Mouse (Mus musculus) thymus, adult 2 months (tissue): ENCODE data around the gene Gdpd2. TPM values are rescaled to one million over a fixed set of nuclear protein-coding genes. Genes with fewer than 3 reads are reported as not detected.

ENCODE experiments used
- DNase-seq: peaks from one replicate; pipeline ENCODE4 v3.0.0; 2021
- H3K27ac ChIP-seq: fragments of 200-500 bp; 2 replicates; pipeline ENCODE4 v1.5.1; 2012; ENCODE audit warnings: low read length, control low read depth; ENCODE audit not compliant: control insufficient read depth, insufficient read depth
- H3K27me3 ChIP-seq: fragments of 200-500 bp; 2 replicates; pipeline ENCODE4 v1.6.1; 2012; ENCODE audit warnings: mild to moderate bottlenecking, low read length, moderate library complexity, mixed read lengths; ENCODE audit not compliant: control insufficient read depth, insufficient read depth
- H3K36me3 ChIP-seq: fragments of 200-500 bp; 2 replicates; pipeline ENCODE4 v1.6.1; 2012; ENCODE audit warnings: mild to moderate bottlenecking, low read length, moderate library complexity; ENCODE audit not compliant: control insufficient read depth, insufficient read depth
- H3K4me1 ChIP-seq: fragments of 200-500 bp; replicated peaks from 2 replicates; pipeline ENCODE4 v1.6.1; 2012; ENCODE audit warnings: low read length; ENCODE audit not compliant: control insufficient read depth, insufficient read depth
- H3K4me3 ChIP-seq: fragments of 200-500 bp; 2 replicates; pipeline ENCODE4 v1.5.1; 2012; ENCODE audit warnings: mild to moderate bottlenecking, low read length, control low read depth, moderate library complexity; ENCODE audit not compliant: control insufficient read depth, insufficient read depth
- CTCF ChIP-seq: fragments of 200-500 bp; IDR thresholded peaks from 2 replicates; pipeline ENCODE4 v1.5.1; 2012; ENCODE audit warnings: mild to moderate bottlenecking, control low read depth, low read length, moderate library complexity, borderline replicate concordance; ENCODE audit not compliant: control insufficient read depth, poor library complexity, insufficient read depth; ENCODE audit errors: extremely low read depth
- POLR2A ChIP-seq: fragments of 200-500 bp; IDR thresholded peaks from 2 replicates; pipeline ENCODE4 v1.6.1; 2012; ENCODE audit warnings: mild to moderate bottlenecking, low read length, control low read depth, moderate library complexity; ENCODE audit not compliant: control insufficient read depth, poor library complexity, insufficient read depth; ENCODE audit errors: extremely low read depth
- WGBS: fragments of 180-500 bp; shearing (Covaris S2); methylation state at CpG from one replicate; pipeline ENCODE4 v1.1.7; 2018; 5-methylcytosine and 5-hydroxymethylcytosine counted together
- polyA plus RNA-seq: library from polyadenylated mRNA; depleted of rRNA; stranded (reverse); fragments of >200 nt; gene quantifications from 2 replicates; pipeline ENCODE4 v1.2.3, GENCODE M21; 2012

Gene Gdpd2
- polyA plus RNA-seq, 1 experiment, result 2.4 TPM

DNA sequence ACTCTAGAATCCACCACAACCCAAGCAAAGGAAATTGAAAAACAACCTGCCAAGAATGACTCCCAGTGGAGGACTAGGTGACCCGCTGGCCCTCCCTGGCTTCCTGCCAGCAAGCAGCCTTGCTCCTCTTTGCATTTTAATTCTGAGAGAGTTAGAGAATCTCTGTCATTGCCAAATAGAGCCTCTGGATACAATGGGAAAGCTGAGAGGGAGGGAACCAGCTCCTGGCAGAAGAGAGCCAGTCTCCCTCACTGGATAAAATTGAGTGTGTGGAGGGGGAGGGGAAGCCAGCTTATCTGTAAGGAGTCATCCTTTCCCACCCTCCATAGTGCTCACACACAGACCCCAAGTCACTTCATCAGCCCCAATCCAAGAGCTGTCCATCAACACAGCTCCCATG lies 726 bp upstream of the Gdpd2 start:
- no peaks in the 10 kb centered on the region for H3K27me3 ChIP-seq
- TF ChIP-seq POLR2A (no peak), CTCF (no peak)
- H3K4me3 ChIP-seq, result no peak overlapping the region
- DNase-seq, result no peak
- no peak overlapping the region for H3K27ac ChIP-seq
- peaks cover 15% of the 10 kb centered on the region for H3K36me3 ChIP-seq
- H3K4me1 ChIP-seq, result no peaks in the 10 kb centered on the region
- 69% methylated on average over 1 of the region's 1 CpGs for WGBS

- no peak overlapping the region for H3K4me3 ChIP-seq
Observed at GRCm38 (mm10) chrX:100730266-100730665, 593 bp downstream of the Gdpd2 start.

GRCm38 (mm10) chrX:100734359-100734758 lies 4.7 kb downstream of the Gdpd2 start:
- DNase-seq, result no peak
- TF ChIP-seq CTCF (no peak), POLR2A (no peak)
- H3K27ac ChIP-seq, result no peak overlapping the region
- no peaks in the 10 kb centered on the region for H3K36me3 ChIP-seq
- H3K4me3 ChIP-seq, result no peak overlapping the region
- 93% methylated on average over 7 of the region's 7 CpGs for WGBS
- H3K4me1 ChIP-seq, result no peaks in the 10 kb centered on the region
- no peaks in the 10 kb centered on the region for H3K27me3 ChIP-seq

More at GRCm38 (mm10) chrX:100730266-100730665, 593 bp downstream of the Gdpd2 start:
- H3K4me1 ChIP-seq, result no peaks in the 10 kb centered on the region
- 54% methylated on average over 8 of the region's 8 CpGs for WGBS
- DNase-seq, result no peak
- TF ChIP-seq POLR2A, result no peak
- no peak for TF ChIP-seq CTCF
- H3K36me3 ChIP-seq, result peaks cover 11% of the 10 kb centered on the region
- no peaks in the 10 kb centered on the region for H3K27me3 ChIP-seq
- no peak overlapping the region for H3K27ac ChIP-seq

GRCm38 (mm10) chrX:100738918-100739317 lies 9.2 kb downstream of the Gdpd2 start:
- no peak overlapping the region for H3K4me3 ChIP-seq
- 10% methylated on average over 14 of the region's 14 CpGs for WGBS
- H3K4me1 ChIP-seq, result no peaks in the 10 kb centered on the region
- peak; percentile 18 for DNase-seq
- H3K27ac ChIP-seq, result no peak overlapping the region
- H3K36me3 ChIP-seq, result no peaks in the 10 kb centered on the region
- H3K27me3 ChIP-seq, result no peaks in the 10 kb centered on the region
- TF ChIP-seq POLR2A (no peak), CTCF (no peak)

- no peaks in the 10 kb centered on the region for H3K27me3 ChIP-seq
- no peaks in the 10 kb centered on the region for H3K4me1 ChIP-seq
- no peaks in the 10 kb centered on the region for H3K36me3 ChIP-seq
- 11% methylated on average over 10 of the region's 10 CpGs for WGBS
- no peak for DNase-seq
- H3K4me3 ChIP-seq, result no peak overlapping the region
- no peak overlapping the region for H3K27ac ChIP-seq
- no peak for TF ChIP-seq CTCF
- TF ChIP-seq POLR2A, result no peak
Observed at GRCm38 (mm10) chrX:100739443-100739842, 9.8 kb downstream of the Gdpd2 start.

DNA sequence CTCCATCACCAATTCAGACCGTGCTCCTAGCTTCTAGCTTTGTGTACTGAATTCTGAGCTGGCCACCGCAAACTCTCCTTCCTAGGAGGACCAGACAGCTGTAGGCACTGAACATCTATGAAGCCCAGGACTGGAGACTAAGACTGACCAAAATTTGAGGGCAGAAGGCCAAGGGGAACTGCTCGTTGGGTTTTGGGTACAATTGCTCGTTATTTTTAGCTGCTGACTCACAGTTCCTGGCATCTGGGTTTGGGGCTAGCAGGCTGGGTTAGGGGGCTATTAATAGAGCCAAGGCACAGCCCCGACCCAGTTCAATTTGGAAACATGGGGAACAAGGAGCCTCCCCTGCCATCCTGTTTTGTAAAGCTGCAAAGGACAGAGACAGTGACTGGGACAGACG lies 11.1 kb downstream of the Gdpd2 start:
- Histone ChIP-seq H3K27ac (no peak overlapping the region), H3K36me3 (no peaks in the 10 kb centered on the region), H3K4me1 (no peaks in the 10 kb centered on the region), H3K27me3 (no peaks in the 10 kb centered on the region), H3K4me3 (no peak overlapping the region)
- no peak for TF ChIP-seq POLR2A
- TF ChIP-seq CTCF, result no peak
- 17% methylated on average over 6 of the region's 6 CpGs for WGBS
- DNase-seq, result no peak

- no peak for TF ChIP-seq POLR2A
- TF ChIP-seq CTCF, result peak; percentile 70; the same call in 1 of the 2 replicates
- 43% methylated on average over 10 of the region's 10 CpGs for WGBS
- DNase-seq, result peak; percentile 56
- Histone ChIP-seq H3K4me3 (no peak overlapping the region), H3K36me3 (no peaks in the 10 kb centered on the region), H3K27ac (no peak overlapping the region), H3K4me1 (no peaks in the 10 kb centered on the region), H3K27me3 (no peaks in the 10 kb centered on the region)
Observed at GRCm38 (mm10) chrX:100741940-100742339, 12.3 kb downstream of the Gdpd2 start.
